Mouse (Mus musculus) thymus, postnatal 4 days (tissue): ENCODE measurements around the gene Ifi203.
"Not testable (repeated sequence)": the region's sequence is repeated elsewhere in the genome, so short reads cannot be mapped to it uniquely, and the experiment has no call there.

ENCODE experiments used
- DNase-seq: peaks from one replicate; pipeline ENCODE4 v3.0.0; 2021

Gene Ifi203

GRCm38 (mm10) chr1:173887026-173887787, 55.3 kb downstream of the Ifi203 start:
- not testable (repeated sequence) for DNase-seq

DNA sequence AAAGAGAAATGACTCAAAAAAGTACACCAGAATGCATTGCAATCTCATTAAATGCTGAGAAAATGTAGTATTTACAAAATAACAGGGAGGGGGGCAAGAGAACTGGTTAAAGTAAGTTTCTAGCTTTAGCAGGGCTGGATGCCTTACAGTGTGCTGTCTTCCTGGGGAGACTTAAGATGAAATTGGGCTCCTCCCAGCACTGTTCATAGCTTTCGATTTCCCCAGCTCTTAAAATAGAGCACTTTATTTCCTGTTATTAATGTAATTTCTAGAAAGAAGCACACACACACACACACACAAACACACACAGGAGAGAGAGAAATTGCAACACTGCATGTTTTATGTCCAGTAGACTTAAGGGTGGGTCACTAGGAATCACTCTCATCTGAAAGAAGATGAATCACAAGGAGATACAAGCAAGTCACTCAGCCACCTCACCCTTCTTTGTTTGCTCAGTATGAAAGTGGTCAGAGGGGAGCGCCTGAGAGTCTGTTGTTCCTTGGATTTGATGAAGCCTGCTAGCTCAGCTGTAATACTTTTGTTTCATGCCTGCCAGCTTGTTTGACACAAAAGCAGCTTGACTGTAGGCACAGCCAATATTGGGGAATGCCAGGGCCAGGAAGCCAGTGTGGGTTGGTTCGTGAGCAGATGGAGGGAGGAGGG, 62.3 kb downstream of the Ifi203 start:
- peak; percentile 24 for DNase-seq

GRCm38 (mm10) chr1:173879225-173879987, 63.1 kb downstream of the Ifi203 start:
- DNase-seq = peak; percentile 26

- DNase-seq = not testable (repeated sequence)
These were observed 64.2 kb downstream of the Ifi203 start for GRCm38 (mm10) chr1:173878264-173878663.

- not testable (repeated sequence) for DNase-seq
These were observed 65.3 kb downstream of the Ifi203 start for GRCm38 (mm10) chr1:173877125-173877524.
